Mouse (Mus musculus) erythroblast, adult 5-6 weeks (primary cell): Measurements from ENCODE around the gene Ostm1. TPM values are rescaled to one million over a fixed set of nuclear protein-coding genes. Genes with fewer than 3 reads are reported as not detected.

ENCODE experiments used
- ATAC-seq: replicated peaks from 2 replicates; pipeline ENCODE4 v1.8.0; 2016; ENCODE audit warnings: moderate number of reproducible peaks, mild to moderate bottlenecking, moderate TSS enrichment, inconsistent platforms; ENCODE audit not compliant: poor library complexity, low FRiP score, severe bottlenecking
- total RNA-seq, 2 experiments: library from RNA; stranded (forward) in 1 of 2; stranded (reverse) in 1 of 2; fragments of 150-400 nt in 1 of 2; fragments of 200-764, 138-1000 nt in 1 of 2; gene quantifications; 2 replicates each; pipeline versions ENCODE4 v1.2.3 to v1.2.4; 2015 to 2017; ENCODE audit warnings: low replicate concordance in 2 of 2

Gene Ostm1
- total RNA-seq, 2 experiments from 2014 or later, result 14.7 to 24.2 TPM

DNA sequence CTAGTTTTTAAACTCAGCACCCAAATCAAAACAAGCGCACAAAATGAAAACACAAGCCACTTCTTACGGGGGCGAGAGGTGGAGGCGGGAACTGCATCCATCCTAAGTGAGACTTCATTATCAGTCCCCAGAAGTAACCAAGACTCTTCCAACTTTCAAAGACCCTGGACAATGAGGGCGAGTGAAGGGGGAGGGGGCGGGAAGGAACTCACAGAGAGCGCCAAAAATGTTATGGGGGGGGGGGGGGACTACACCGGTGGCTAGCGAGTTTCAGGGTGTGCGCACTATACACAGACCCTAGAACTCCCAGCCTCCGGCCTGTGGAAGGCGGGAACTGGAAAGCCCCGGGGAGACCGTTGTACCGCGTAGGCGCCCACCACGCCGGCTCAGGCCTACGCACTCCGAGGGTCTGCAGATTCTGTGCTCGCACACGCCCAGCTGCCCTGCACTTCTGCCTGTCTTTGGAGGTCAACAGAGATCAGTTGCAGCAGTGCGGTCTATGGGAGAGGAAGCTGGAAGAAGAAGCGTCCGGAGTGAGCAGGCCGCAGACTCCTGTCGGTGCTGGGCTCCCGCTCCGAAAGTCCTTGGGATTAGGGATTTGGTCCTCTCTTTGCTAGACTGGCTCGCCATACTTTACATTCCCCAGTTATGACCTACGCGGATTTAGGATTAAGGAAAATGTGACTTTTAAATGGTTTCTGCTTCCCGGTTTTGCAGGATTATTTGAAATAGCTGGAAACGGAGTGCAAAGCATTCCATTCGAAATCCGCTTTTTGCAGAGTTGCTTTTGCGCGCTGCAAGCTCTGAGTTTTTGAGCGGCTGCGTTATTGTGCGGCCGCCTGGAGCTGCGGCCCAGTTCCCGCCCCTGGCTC lies 1.7 kb upstream of the Ostm1 start:
- no peak for ATAC-seq

- no peak for ATAC-seq
These were observed 984 bp upstream of the Ostm1 start for GRCm38 (mm10) chr10:42582566-42583110.

- no peak for ATAC-seq
These were observed 347 bp downstream of the Ostm1 start for GRCm38 (mm10) chr10:42583902-42584435.

- no peak for ATAC-seq
These were observed 888 bp downstream of the Ostm1 start for GRCm38 (mm10) chr10:42584436-42584983.

DNA sequence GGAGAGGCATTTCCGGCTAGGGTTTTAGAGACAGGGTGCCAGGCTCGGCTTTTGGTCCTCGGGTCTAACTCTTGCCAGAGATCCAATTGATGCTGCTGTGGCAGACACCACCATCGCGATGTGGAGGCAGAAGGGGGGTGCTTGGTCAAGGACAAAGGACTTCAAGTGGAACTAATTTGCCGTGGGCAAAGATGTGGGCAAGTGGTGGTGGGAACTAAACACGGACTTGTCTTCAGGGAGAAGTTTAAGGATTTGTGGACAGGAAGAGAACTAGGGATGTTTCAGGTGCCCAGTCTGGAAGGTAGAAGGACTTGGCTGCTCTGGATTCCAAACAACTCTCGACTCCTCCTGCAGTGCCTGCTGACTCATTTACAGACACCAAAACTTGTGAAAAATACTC lies 1.5 kb downstream of the Ostm1 start:
- ATAC-seq, result no peak

DNA sequence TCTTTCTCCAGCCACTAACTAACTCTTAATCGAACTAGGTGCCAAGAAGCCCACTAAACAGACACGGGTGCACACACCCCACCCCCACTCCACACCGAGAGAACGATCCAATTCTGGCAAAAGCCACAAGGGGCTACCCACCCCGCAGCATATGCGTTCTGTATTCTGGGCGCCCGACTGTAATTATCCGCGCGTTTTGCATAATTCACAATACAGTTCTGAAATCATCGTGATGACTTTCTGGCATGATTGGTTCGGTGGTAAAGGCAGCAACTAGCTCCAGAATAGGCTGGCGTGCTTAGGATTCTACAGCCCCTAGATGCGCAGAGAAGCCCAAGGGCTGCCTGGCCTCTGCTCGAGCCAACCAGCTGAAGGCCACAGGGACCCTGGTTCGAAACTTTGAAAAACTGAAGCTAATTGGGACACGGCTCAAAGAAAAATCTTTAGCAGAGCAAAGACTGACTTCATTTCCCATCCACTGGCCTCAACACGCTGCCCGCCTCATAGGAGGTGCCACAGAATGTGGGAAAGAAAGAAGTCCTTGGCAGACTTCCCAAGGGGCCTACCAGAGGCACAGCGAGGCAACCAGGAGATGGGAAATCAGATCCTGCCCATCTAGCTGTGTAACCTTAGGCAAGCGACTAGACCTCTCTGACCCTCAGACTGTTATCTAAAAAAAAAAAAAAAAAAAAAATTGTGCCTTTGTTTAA lies 2.1 kb downstream of the Ostm1 start:
- ATAC-seq, result no peak

DNA sequence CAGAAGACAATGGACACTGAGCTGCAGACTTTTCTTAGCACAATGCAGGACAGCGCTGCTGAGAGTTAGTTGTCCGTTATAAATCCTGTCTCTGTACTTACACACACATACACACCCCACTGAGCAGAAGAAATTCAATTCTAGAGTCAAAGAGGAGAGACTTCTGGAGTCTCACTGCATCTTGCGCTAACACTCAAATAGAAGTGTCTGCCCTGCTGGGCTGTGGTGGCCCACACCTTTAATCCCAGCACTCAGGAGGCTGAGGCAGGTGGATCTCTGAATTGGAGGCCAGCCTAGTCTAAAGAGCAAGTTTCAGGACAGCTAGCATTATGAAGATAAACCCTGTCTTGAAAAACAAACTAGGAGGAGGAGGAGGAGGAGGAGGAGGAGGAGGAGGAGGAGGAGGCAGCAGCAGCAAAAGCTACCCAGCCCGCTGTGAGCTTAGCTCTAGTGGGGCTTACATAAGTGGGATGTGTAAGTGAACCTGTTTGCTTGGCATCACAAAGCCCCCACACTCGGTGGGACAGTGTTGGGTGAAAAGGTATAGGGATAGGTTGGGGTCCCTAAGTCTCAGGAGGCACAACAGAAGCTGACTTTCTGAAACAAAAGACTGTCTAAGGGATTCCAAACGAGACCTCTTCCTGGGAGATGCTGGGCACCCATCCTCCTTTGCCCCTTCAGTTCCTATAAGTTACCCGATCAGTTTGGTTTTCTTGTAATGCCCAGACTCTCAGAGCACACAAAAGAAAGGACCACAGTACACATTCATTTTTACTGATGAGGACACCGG lies 4.5 kb downstream of the Ostm1 start:
- ATAC-seq, result no peak

GRCm38 (mm10) chr10:42589505-42589904 lies 5.9 kb downstream of the Ostm1 start:
- no peak for ATAC-seq

GRCm38 (mm10) chr10:42590261-42591184 lies 6.9 kb downstream of the Ostm1 start:
- no peak for ATAC-seq

DNA sequence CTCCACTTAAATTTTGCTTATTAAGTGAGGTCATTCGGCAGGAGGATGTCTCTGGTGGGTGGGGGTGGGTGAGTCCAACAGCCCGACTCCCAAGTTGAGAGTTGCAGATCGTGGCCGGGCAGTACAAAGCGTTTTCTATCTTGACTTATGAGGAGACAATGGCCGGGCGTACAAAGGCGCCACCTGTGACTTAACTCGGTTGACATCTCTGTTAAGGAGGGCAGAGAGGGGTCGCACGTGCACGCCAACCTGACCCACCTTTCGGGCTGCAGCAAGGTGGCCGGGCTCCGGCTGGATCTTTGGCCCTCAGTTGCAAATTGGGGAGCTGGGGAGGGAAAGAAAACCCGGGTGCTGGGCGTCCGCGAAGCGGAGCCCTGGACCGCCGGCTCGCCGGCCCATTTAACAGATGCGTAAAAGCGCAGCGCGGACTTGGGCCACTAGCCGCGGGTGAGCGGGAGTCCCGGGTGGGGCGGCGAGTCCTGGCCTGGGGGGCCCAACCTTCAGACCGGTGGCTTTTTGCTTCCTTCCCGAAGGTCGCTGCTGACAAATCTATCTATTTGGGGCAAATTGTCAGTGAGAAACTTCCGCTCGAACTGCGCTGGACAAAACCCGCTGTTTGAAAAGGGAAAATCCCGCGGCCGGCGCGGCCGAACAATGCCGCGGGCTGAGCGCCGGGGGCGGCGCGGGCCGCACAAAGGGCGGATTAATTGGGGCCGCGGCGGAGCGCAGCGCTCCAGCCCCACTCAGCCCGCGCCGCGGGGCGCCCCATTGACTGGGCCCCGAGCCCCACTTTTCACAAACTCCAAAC lies 7.8 kb downstream of the Ostm1 start:
- ATAC-seq, result no peak

DNA sequence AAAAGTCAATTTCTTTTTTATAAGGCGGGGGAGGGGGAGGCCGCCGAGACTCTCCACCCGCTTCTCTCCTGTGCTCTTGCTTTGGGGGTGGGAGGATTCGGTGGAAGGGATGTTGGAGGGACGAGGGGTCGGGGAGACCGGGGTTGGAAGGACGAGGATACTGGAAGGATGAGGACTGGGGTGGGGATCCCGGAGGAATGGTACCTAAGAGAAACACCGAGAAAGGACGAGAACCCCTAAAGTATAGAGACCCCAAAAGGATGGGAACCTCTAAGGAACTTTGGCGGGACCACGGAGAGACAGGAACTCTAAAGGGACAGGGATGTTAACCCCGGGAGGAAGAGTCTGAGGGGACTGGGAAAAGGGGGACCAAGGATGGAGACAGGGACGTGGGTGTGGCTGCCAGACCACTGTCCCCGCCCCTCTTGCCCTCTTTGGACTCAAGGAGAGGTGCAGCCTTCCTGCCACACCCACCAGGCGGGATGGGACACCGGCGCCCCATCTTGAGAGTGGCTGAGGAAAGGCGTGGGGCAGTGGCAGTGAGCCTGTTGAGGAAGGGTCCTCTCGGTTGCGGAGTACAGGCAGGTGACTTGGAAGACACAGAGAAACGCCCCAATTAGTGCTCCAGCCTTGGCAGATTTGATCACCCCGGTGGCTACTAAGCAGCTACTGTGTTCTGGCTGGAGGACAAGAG lies 8.5 kb downstream of the Ostm1 start:
- no peak for ATAC-seq

GRCm38 (mm10) chr10:42593201-42593600 lies 9.6 kb downstream of the Ostm1 start:
- no peak for ATAC-seq

- no peak for ATAC-seq
These were observed 15.0 kb downstream of the Ostm1 start for GRCm38 (mm10) chr10:42598615-42599014.

GRCm38 (mm10) chr10:42601556-42601955 lies 17.9 kb downstream of the Ostm1 start:
- 0 out of 2 replicates have a peak, but pooled peaks have one; percentile 67 for ATAC-seq

DNA sequence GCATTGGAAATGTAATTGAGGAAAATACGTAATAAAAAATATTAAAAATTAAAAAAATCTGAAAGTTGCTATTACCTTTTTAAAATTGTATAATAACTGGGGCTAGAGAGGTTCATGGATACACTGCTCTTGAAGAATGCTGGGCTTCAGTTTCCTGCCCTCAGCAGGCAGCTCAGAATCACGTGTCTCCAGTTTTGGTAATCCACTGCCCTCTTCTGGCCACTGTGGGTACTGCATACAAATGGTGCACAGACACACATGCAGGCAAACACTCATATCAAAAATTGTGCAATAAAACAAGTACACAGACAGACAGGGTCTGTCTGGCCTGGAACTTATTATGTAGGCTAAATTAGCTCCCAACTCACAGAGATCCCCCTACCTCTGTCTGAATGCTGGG lies 21.3 kb downstream of the Ostm1 start:
- 0 out of 2 replicates have a peak, but pooled peaks have one; percentile 43 for ATAC-seq

DNA sequence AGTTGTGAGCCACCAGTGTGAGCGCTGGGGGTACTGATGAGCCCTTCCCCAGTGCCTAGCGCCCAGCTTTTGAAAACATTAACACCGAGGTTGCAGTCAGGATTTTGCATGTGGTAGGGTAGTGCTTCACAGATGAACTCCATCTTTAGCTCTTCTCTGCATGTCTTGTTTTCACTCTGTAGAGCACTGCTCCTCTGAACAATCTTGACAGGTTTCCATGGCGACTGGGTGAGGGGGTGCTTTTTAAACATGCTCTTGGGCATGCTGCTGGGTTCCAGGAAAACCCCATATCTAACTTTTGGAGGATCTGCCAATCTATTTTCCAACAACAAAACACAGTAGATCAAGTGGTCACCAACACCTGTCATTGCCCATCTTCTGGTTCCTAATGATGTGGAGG lies 23.1 kb downstream of the Ostm1 start:
- ATAC-seq, result no peak

GRCm38 (mm10) chr10:42613075-42613474 lies 29.5 kb downstream of the Ostm1 start:
- ATAC-seq, result no peak
